ENCODE assay signal across 21 mouse cellular contexts in genomic region chr1:120203836-120204235, GRCm38 (mm10).
"Had no signal": no experiment of that assay in that cellular context is flagged by ENCODE, and none has a peak within 500 bp of the region (broad histone marks: within the 10 kb centered on the region; RNA-seq: fewer than 3 reads in every experiment).

No protein-coding gene starts in this region.

- DNase-seq: lung, adult 18-20 months; lung, postnatal 14 days; lung, postnatal 36 days; midbrain, embryonic 14.5 days; retina, postnatal 1 day; right cerebral cortex, adult 18-20 months; right cerebral cortex, postnatal 25 days; right cerebral cortex, postnatal 4 days; spleen, adult 18-20 months; thymus, adult 18-20 months; thymus, postnatal 14 days; thymus, postnatal 36 days had no signal

- H3K9me3 ChIP-seq: lung, embryonic 15.5 days; megakaryocyte, embryonic 14.5 days; midbrain, embryonic 12.5 days; neural tube, embryonic 13.5 days; neural tube, embryonic 15.5 days had no signal

- H3K4me1 ChIP-seq: megakaryocyte, embryonic 14.5 days; midbrain, embryonic 12.5 days; neural tube, embryonic 13.5 days; neural tube, embryonic 15.5 days had no signal

- H3K4me3 ChIP-seq: lung, embryonic 15.5 days; megakaryocyte, embryonic 14.5 days; midbrain, embryonic 12.5 days; myocyte; neural tube, embryonic 13.5 days; neural tube, embryonic 15.5 days had no signal

- H3K9ac ChIP-seq: lung, embryonic 15.5 days; midbrain, embryonic 12.5 days; neural tube, embryonic 13.5 days; neural tube, embryonic 15.5 days had no signal

- H3K27ac ChIP-seq: lung, embryonic 15.5 days; macrophage; midbrain, embryonic 12.5 days; neural tube, embryonic 13.5 days; neural tube, embryonic 15.5 days had no signal

- H3K36me3 ChIP-seq: lung, embryonic 15.5 days; midbrain, embryonic 12.5 days; neural tube, embryonic 13.5 days; neural tube, embryonic 15.5 days had no signal

- H3K27me3 ChIP-seq: lung, embryonic 15.5 days; midbrain, embryonic 12.5 days; neural tube, embryonic 13.5 days; neural tube, embryonic 15.5 days had no signal

- H3K4me2 ChIP-seq: lung, embryonic 15.5 days; midbrain, embryonic 12.5 days; neural tube, embryonic 13.5 days; neural tube, embryonic 15.5 days had no signal

- ATAC-seq: lung, postnatal 0 days; midbrain, embryonic 16.5 days had no signal
